Mouse (Mus musculus): Measurements from ENCODE around the gene Sstr5.

- TF ChIP-seq POLR2A (IDR thresholded peaks at IDR 0.05; ENCODE audit: insufficient read length, low read depth) = no peak
- no peak for TF ChIP-seq MYOD1 (IDR thresholded peaks at IDR 0.05; ENCODE audit: control insufficient read depth in 1 of 3, insufficient read length in 2 of 3, low read depth in 2 of 3)
These were observed 43.6 kb upstream of the Sstr5 start for GRCm38 (mm10) chr17:25540731-25541130.
